Mouse (Mus musculus) ES-Bruce4 (cell line): ENCODE measurements around the gene Rtn1.

Experiments
- CTCF ChIP-seq: IDR thresholded peaks from one replicate; pipeline ENCODE4 v1.8.1; 2011; ENCODE audit warnings: low read depth, low read length
- POLR2A ChIP-seq: IDR thresholded peaks from one replicate; pipeline ENCODE4 v1.8.1; 2011; ENCODE audit warnings: low read length; ENCODE audit not compliant: insufficient read depth

GRCm38 (mm10) chr12:72453941-72454340 is 45.1 kb upstream of the Rtn1 start:
- no peak for TF ChIP-seq CTCF
- TF ChIP-seq POLR2A: no peak
